Mouse (Mus musculus) lung, adult 2 months (tissue): Measurements from ENCODE around the gene Clpb.

Source experiments
- CTCF ChIP-seq: fragments of 200-500 bp; IDR thresholded peaks from 2 replicates; pipeline ENCODE4 v1.5.1; 2011; ENCODE audit warnings: mild to moderate bottlenecking, low read length, control low read depth; ENCODE audit not compliant: insufficient read depth
- POLR2A ChIP-seq: fragments of 200-500 bp; IDR thresholded peaks from 2 replicates; pipeline ENCODE4 v1.6.1; 2011; ENCODE audit warnings: low read depth, mild to moderate bottlenecking, control low read depth, low read length, borderline replicate concordance; ENCODE audit errors: extremely low read depth

- no peak for TF ChIP-seq CTCF
- no peak for TF ChIP-seq POLR2A
These were observed 69.6 kb downstream of the Clpb start for GRCm38 (mm10) chr7:101733042-101733441.
